ENCODE assay signal across 25 mouse cellular contexts in the genomic region with DNA sequence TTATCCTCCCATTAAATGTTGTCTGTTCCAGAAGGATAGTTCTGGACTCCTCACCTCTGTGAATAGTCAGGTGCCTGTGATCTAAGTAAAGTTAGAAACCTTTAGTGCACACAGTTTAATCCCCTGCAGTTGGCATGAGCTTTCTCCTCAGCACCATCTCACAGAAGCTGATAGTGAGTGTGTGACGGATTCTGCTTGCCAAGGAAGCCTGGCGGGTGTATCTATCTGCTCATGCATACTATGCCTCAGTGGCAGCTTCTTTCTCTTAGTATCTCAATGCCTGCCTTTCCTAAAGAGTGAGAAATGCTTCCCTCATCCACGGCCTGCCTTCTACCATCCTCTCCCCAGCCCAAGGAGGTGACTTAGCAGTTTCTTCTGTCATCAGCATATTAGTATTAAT.
"Had no signal": no experiment of that assay in that cellular context is flagged by ENCODE, and none has a peak within 500 bp of the region (broad histone marks: within the 10 kb centered on the region; RNA-seq: fewer than 3 reads in every experiment).

No protein-coding gene starts in this region.

- DNase-seq: gastrocnemius, postnatal 14 days; gastrocnemius, postnatal 36 days; heart, adult 18-20 months; heart, postnatal 10 days; heart, postnatal 36 days; kidney, adult 11 months; kidney, adult 2 months; kidney, adult 9 months; kidney, postnatal 14 days; kidney, postnatal 36 days; layer of hippocampus, adult 9-11 months; layer of hippocampus, postnatal 36 days; left cerebral cortex, postnatal 4 days had no signal

- H3K9me3 ChIP-seq: heart, embryonic 10.5 days; heart, embryonic 12.5 days; hindbrain, embryonic 13.5 days; hindbrain, embryonic 15.5 days; kidney, embryonic 15.5 days; limb, embryonic 13.5 days; limb, embryonic 15.5 days; liver, embryonic 12.5 days had no signal

- H3K4me3 ChIP-seq: heart, embryonic 10.5 days; heart, embryonic 12.5 days; hindbrain, embryonic 13.5 days; hindbrain, embryonic 15.5 days; kidney, embryonic 15.5 days; limb, embryonic 13.5 days; limb, embryonic 15.5 days; liver, embryonic 12.5 days had no signal

- H3K4me2 ChIP-seq: heart, embryonic 12.5 days; hindbrain, embryonic 13.5 days; hindbrain, embryonic 15.5 days; kidney, embryonic 15.5 days; limb, embryonic 13.5 days; limb, embryonic 15.5 days; liver, embryonic 12.5 days had no signal

- H3K4me1 ChIP-seq: hindbrain, embryonic 13.5 days; hindbrain, embryonic 15.5 days; kidney, embryonic 15.5 days; limb, embryonic 13.5 days; limb, embryonic 15.5 days had no signal

- H3K27ac ChIP-seq: heart, embryonic 10.5 days; hindbrain, embryonic 13.5 days; hindbrain, embryonic 15.5 days; hindbrain, postnatal 0 days; kidney, embryonic 15.5 days; kidney, postnatal 0 days; limb, embryonic 13.5 days; limb, embryonic 15.5 days; liver, embryonic 12.5 days; liver, embryonic 14.5 days had no signal

- H3K36me3 ChIP-seq: heart, embryonic 10.5 days; heart, embryonic 12.5 days; hindbrain, embryonic 13.5 days; hindbrain, embryonic 15.5 days; limb, embryonic 13.5 days; limb, embryonic 15.5 days; liver, embryonic 12.5 days had no signal

- H3K27me3 ChIP-seq: heart, embryonic 12.5 days; hindbrain, embryonic 13.5 days; hindbrain, embryonic 15.5 days; kidney, embryonic 15.5 days; limb, embryonic 13.5 days; limb, embryonic 15.5 days; liver, embryonic 12.5 days had no signal

- ATAC-seq: hindbrain, postnatal 0 days; intestine, embryonic 16.5 days; liver, embryonic 12.5 days had no signal

- H3K9ac ChIP-seq: heart, embryonic 12.5 days; hindbrain, embryonic 13.5 days; hindbrain, embryonic 15.5 days; kidney, embryonic 15.5 days; limb, embryonic 13.5 days; limb, embryonic 15.5 days; liver, embryonic 12.5 days; liver, embryonic 14.5 days had no signal
